Mouse (Mus musculus): ENCODE results near the gene Prkg1. TPM values are rescaled to one million over a fixed set of nuclear protein-coding genes. Genes with fewer than 3 reads are reported as not detected.
"Not testable (repeated sequence)": the region's sequence is repeated elsewhere in the genome, so short reads cannot be mapped to it uniquely, and the experiment has no call there.

Prkg1 gene
- total RNA-seq, 1 experiment from 2014 or later: 21.6 TPM

GRCm38 (mm10) chr19:30623620-30624019 lies 1141.2 kb downstream of the Prkg1 start:
- no peak for ATAC-seq (replicated peaks in 1 of 2; ENCODE audit: insufficient read depth in 1 of 2, low FRiP score in 2 of 2, low TSS enrichment in 1 of 2, low read depth in 1 of 2, poor library complexity in 2 of 2, severe bottlenecking in 2 of 2)

DNA sequence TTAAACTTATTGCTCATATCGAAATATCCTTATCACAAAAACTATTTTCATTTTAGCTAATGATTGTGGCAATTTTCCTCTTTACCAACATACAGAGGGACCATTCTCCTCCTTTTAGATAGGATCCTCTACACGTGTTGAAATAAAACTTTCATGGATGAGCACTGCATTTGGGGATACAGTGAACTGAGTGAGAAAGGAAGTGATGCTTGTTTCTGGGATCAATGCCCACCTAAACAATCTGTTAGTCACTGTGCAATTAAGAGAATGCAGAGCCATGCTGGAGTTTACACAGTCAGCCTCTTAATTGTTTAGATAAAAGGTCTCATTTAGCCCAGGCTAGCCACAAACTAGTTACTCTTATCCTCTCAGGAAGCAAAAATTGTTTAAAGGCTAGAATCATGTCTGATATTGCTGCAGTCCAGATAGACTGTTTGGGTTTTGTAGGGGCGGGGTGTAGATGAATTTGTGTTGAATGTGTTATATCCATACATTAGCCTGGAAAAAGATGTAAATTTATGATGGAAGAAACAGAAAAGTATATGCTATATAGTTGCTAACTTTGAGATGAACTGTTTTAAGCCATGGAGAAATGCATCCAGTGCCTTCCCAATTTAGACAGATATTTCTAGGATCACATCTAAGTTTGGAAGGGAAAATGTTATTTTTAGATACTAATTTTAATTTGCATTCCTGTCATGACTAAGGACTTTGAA lies 1151.5 kb downstream of the Prkg1 start:
- ATAC-seq (replicated peaks in 1 of 2; ENCODE audit: insufficient read depth in 1 of 2, low FRiP score in 2 of 2, low TSS enrichment in 1 of 2, low read depth in 1 of 2, poor library complexity in 2 of 2, severe bottlenecking in 2 of 2): no peak

DNA sequence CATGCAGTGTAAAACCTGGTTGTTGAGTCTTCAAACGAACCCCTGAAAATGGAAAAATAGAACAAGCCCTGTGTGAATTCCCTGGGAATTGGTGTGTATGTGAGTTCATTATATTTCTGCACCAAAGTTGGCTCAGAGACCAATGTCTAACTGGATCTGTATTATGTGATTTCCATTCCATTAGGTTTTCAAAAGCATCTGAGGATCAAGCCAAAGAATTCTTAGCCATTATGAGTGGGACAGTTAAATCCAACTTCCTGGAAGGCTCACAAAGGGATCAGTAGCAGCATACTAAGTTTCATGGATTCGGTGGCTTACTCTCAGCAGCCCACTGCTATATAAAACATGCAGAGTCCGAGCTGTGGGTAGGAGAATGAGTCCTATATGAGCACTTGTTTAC lies 1178.5 kb downstream of the Prkg1 start:
- ATAC-seq (replicated peaks in 1 of 2; ENCODE audit: insufficient read depth in 1 of 2, low FRiP score in 2 of 2, low TSS enrichment in 1 of 2, low read depth in 1 of 2, poor library complexity in 2 of 2, severe bottlenecking in 2 of 2): no peak

- ATAC-seq (replicated peaks in 1 of 2; ENCODE audit: insufficient read depth in 1 of 2, low FRiP score in 2 of 2, low TSS enrichment in 1 of 2, low read depth in 1 of 2, poor library complexity in 2 of 2, severe bottlenecking in 2 of 2): no peak
Measured at GRCm38 (mm10) chr19:30564516-30564915, 1200.3 kb downstream of the Prkg1 start.

DNA sequence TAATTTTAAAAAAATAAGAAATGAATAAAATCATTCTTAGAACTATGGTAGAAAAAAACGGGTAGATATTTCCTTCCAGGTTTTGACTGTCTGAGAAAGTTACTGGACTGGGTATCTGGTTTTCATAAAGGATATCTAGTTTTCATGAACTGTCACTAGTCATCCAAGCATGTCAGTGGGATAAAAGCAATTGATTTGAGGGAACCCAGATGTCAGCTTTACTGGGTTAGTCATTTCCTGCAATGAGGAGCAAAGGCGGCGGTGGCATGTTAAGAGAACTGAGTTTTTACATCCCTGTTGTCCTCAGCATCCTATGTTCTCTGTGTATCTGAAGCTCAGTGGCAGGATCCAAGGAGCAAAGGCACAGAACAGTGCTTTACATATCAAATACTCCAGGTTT lies 1201.0 kb downstream of the Prkg1 start:
- no peak for ATAC-seq (replicated peaks in 1 of 2; ENCODE audit: insufficient read depth in 1 of 2, low FRiP score in 2 of 2, low TSS enrichment in 1 of 2, low read depth in 1 of 2, poor library complexity in 2 of 2, severe bottlenecking in 2 of 2)

DNA sequence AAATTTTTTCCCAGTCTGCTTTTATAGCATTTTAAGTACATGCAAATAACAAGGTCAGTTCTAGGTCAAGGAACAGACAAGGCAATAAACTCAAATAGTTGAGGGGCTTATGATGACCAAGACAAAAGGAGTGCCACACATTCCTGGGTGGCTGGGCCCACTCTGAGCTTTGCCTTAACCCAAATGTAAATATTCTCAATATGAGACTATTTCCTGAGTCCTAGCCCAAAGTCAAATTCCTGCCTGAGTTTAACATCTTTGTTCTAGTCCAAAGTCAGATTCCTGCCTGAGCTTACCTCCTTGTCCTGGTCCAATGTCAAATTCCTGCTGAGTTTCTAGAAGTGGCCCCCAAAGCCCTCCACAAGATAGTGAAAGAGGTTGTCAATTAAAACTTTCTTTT lies 1206.8 kb downstream of the Prkg1 start:
- no peak for ATAC-seq (replicated peaks in 1 of 2; ENCODE audit: insufficient read depth in 1 of 2, low FRiP score in 2 of 2, low TSS enrichment in 1 of 2, low read depth in 1 of 2, poor library complexity in 2 of 2, severe bottlenecking in 2 of 2)

DNA sequence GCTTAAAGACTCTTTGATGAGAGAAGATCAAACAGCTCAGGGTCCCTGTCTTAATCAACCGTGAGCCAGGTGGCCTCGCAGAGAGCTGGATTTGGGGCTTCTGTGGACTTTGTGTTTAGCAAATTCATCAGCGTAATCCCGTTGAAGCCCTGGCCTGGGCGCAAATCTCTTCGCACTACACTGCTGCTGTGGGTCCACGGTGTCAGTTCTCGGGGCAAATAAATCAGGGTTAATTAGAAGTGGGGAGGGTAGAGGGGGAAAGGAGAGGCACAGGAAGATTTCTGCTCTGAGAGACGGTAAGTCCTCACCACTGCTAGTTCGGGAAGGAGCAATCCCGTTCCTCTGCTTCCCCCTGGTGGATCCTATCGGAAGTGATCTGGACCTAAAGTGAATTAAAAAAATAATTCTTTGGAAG lies 1210.4 kb downstream of the Prkg1 start:
- peak; percentile 75 to 77 for ATAC-seq (replicated peaks in 1 of 2; ENCODE audit: insufficient read depth in 1 of 2, low FRiP score in 2 of 2, low TSS enrichment in 1 of 2, low read depth in 1 of 2, poor library complexity in 2 of 2, severe bottlenecking in 2 of 2)

GRCm38 (mm10) chr19:30553740-30554139 lies 1211.1 kb downstream of the Prkg1 start:
- no peak for ATAC-seq (replicated peaks in 1 of 2; ENCODE audit: insufficient read depth in 1 of 2, low FRiP score in 2 of 2, low TSS enrichment in 1 of 2, low read depth in 1 of 2, poor library complexity in 2 of 2, severe bottlenecking in 2 of 2)

DNA sequence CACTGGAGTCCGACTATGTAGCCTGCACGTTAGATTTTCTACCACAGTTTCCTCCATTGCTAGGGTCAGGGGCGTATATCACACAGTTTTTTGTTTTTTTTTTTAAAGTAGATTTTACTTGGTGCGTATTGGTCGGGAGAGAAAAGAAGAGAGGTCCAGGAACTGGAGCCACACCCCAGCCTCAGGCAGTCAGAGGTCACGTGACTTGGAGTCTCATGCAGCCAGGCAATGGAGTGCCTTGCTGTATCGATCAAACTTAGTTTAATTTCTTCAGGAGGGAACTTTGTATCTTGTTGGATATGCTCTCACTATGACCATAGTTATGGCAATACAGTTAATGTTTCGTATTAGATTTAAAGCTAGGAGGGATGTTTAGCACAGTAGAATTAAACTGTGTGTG lies 1212.6 kb downstream of the Prkg1 start:
- no peak for ATAC-seq (replicated peaks in 1 of 2; ENCODE audit: insufficient read depth in 1 of 2, low FRiP score in 2 of 2, low TSS enrichment in 1 of 2, low read depth in 1 of 2, poor library complexity in 2 of 2, severe bottlenecking in 2 of 2)

- ATAC-seq (replicated peaks in 1 of 2; ENCODE audit: insufficient read depth in 1 of 2, low FRiP score in 2 of 2, low TSS enrichment in 1 of 2, low read depth in 1 of 2, poor library complexity in 2 of 2, severe bottlenecking in 2 of 2): no peak
Measured at GRCm38 (mm10) chr19:30549854-30550647, 1214.8 kb downstream of the Prkg1 start.

GRCm38 (mm10) chr19:30549044-30549853 lies 1215.6 kb downstream of the Prkg1 start, which contains the start of gene Dkk1:
Dkk1 (minus strand) TSS chr19:30549665.
- peak; percentile 42 to 53; a peak in 2 of 4 replicates for ATAC-seq (replicated peaks in 1 of 2; ENCODE audit: insufficient read depth in 1 of 2, low FRiP score in 2 of 2, low TSS enrichment in 1 of 2, low read depth in 1 of 2, poor library complexity in 2 of 2, severe bottlenecking in 2 of 2)

- ATAC-seq (replicated peaks in 1 of 2; ENCODE audit: insufficient read depth in 1 of 2, low FRiP score in 2 of 2, low TSS enrichment in 1 of 2, low read depth in 1 of 2, poor library complexity in 2 of 2, severe bottlenecking in 2 of 2): peak in 1 of 2 experiments; percentile 24; a peak in 2 of 4 replicates
Measured at GRCm38 (mm10) chr19:30548411-30549043, 1216.3 kb downstream of the Prkg1 start.

GRCm38 (mm10) chr19:30539365-30539941 lies 1225.4 kb downstream of the Prkg1 start:
- ATAC-seq (replicated peaks in 1 of 2; ENCODE audit: insufficient read depth in 1 of 2, low FRiP score in 2 of 2, low TSS enrichment in 1 of 2, low read depth in 1 of 2, poor library complexity in 2 of 2, severe bottlenecking in 2 of 2): not testable (repeated sequence)

- ATAC-seq (replicated peaks in 1 of 2; ENCODE audit: insufficient read depth in 1 of 2, low FRiP score in 2 of 2, low TSS enrichment in 1 of 2, low read depth in 1 of 2, poor library complexity in 2 of 2, severe bottlenecking in 2 of 2): no peak
Measured at GRCm38 (mm10) chr19:30516771-30517170, 1248.1 kb downstream of the Prkg1 start.
